ENCODE assay signal across 16 mouse cellular contexts in genomic region chr14:73349061-73349670, GRCm38 (mm10). TPM values are rescaled to one million over a fixed set of nuclear protein-coding genes. Genes with fewer than 3 reads are reported as not detected.
DNase-seq lines count a peak whose midpoint lies in the region; ATAC-seq and TF ChIP-seq lines count a peak whose summit lies in the region.
"Had no signal": no experiment of that assay in that cellular context is flagged by ENCODE, and none has a peak within 500 bp of the region (broad histone marks: within the 10 kb centered on the region; RNA-seq: fewer than 3 reads in every experiment).

No protein-coding gene starts in this region.

- H3K27me3 ChIP-seq in hindbrain, embryonic 11.5 days (ENCODE audit: control insufficient read depth, insufficient read depth, low read length), result no peaks in the 10 kb centered on the region
- no peaks in the 10 kb centered on the region for H3K27me3 ChIP-seq in hindbrain, embryonic 16.5 days (replicated peaks; ENCODE audit: control insufficient read depth, insufficient read depth, low read length)
- H3K27me3 ChIP-seq in cerebellum, adult 2 months (ENCODE audit: control insufficient read depth, insufficient read depth, low read length), result no peaks in the 10 kb centered on the region
- H3K27me3 ChIP-seq: hindbrain, embryonic 15.5 days; liver, embryonic 15.5 days; neural tube, embryonic 15.5 days had no signal

- DNase-seq in hindbrain, embryonic 11.5 days (ENCODE audit: low spot score), result peak; percentile 14
- DNase-seq in CD4-positive helper T cell, adult 2 months (ENCODE audit: low read depth, low spot score), result peak; percentile 68
- peak; percentile 41 to 73 for DNase-seq in kidney, postnatal 36 days
- DNase-seq in right cerebral cortex, postnatal 36 days (ENCODE audit: low spot score in 2 of 2), result no peak
- DNase-seq in cerebellum, adult 2 months, result no peak
- DNase-seq in left cerebral cortex, postnatal 14 days (ENCODE audit: low spot score in 2 of 2), result no peak
- DNase-seq: cerebellum, adult 18-20 months; heart, postnatal 10 days; spleen, adult 18-20 months had no signal

- H3K4me2 ChIP-seq in hindbrain, embryonic 11.5 days (replicated peaks; ENCODE audit: low read depth, low read length), result no peak overlapping the region
- H3K4me2 ChIP-seq in hindbrain, embryonic 16.5 days (ENCODE audit: low read length), result no peak overlapping the region
- H3K4me2 ChIP-seq: hindbrain, embryonic 15.5 days; liver, embryonic 15.5 days; neural tube, embryonic 15.5 days had no signal

- WGBS in hindbrain, embryonic 11.5 days, result 62% methylated on average over 7 of the region's 7 CpGs
- 57% methylated on average over 7 of the region's 7 CpGs for WGBS in hindbrain, embryonic 16.5 days
- 67% methylated on average over 7 of the region's 7 CpGs for WGBS in cerebellum, adult 2 months

- H3K9ac ChIP-seq in hindbrain, embryonic 11.5 days (ENCODE audit: low read depth, low read length), result no peak overlapping the region
- no peak overlapping the region for H3K9ac ChIP-seq in hindbrain, embryonic 16.5 days (ENCODE audit: low read depth, low read length)
- H3K9ac ChIP-seq: hindbrain, embryonic 15.5 days; liver, embryonic 15.5 days; neural tube, embryonic 15.5 days had no signal

- no peaks in the 10 kb centered on the region for H3K36me3 ChIP-seq in hindbrain, embryonic 11.5 days (ENCODE audit: control insufficient read depth, insufficient read depth, low read length)
- H3K36me3 ChIP-seq in hindbrain, embryonic 16.5 days (ENCODE audit: control insufficient read depth, insufficient read depth, low read length), result no peaks in the 10 kb centered on the region
- H3K36me3 ChIP-seq: limb, embryonic 10.5 days had no signal

- H3K4me1 ChIP-seq in hindbrain, embryonic 11.5 days (replicated peaks; ENCODE audit: control insufficient read depth, insufficient read depth, low read length), result no peaks in the 10 kb centered on the region
- no peaks in the 10 kb centered on the region for H3K4me1 ChIP-seq in hindbrain, embryonic 16.5 days (ENCODE audit: control insufficient read depth, insufficient read depth, low read depth, low read length)
- H3K4me1 ChIP-seq in brown adipose tissue, adult 24 weeks (ENCODE audit: control insufficient read depth, insufficient read depth, insufficient read length, low read length), result peaks cover 11% of the 10 kb centered on the region
- H3K4me1 ChIP-seq in cerebellum, adult 2 months (ENCODE audit: control insufficient read depth, insufficient read depth, low read length), result no peaks in the 10 kb centered on the region
- H3K4me1 ChIP-seq: hindbrain, embryonic 15.5 days; liver, embryonic 15.5 days; neural tube, embryonic 15.5 days had no signal

- TF ChIP-seq CTCF in cerebellum, adult 2 months (IDR thresholded peaks at IDR 0.05; ENCODE audit: borderline replicate concordance, insufficient read depth, low read depth, low read length), result no peak

- no peak overlapping the region for H3K27ac ChIP-seq in hindbrain, embryonic 11.5 days (ENCODE audit: low read depth, low read length)
- no peak overlapping the region for H3K27ac ChIP-seq in hindbrain, embryonic 16.5 days (ENCODE audit: low read depth, low read length)
- H3K27ac ChIP-seq in brown adipose tissue, adult 24 weeks (replicated peaks; ENCODE audit: low read depth, low read length), result peak overlapping the region; percentile 53
- H3K27ac ChIP-seq in cerebellum, adult 2 months (ENCODE audit: insufficient read depth, low read length), result no peak overlapping the region
- H3K27ac ChIP-seq: hindbrain, embryonic 15.5 days; limb, embryonic 10.5 days; liver, embryonic 15.5 days; macrophage; neural tube, embryonic 15.5 days had no signal

- no peak for TF ChIP-seq POLR2A in cerebellum, adult 2 months (IDR thresholded peaks at IDR 0.05; ENCODE audit: borderline replicate concordance, insufficient read depth, low read length)

- intact Hi-C loops in left cerebral cortex, postnatal 14 days (cut with DNase I), result no loop called here

- no peak overlapping the region for H3K4me3 ChIP-seq in hindbrain, embryonic 11.5 days (ENCODE audit: low read depth, low read length)
- no peak overlapping the region for H3K4me3 ChIP-seq in hindbrain, embryonic 16.5 days (ENCODE audit: low read length)
- no peak overlapping the region for H3K4me3 ChIP-seq in brown adipose tissue, adult 24 weeks (ENCODE audit: insufficient read depth, low read depth, low read length)
- H3K4me3 ChIP-seq in cerebellum, adult 2 months (replicated peaks; ENCODE audit: insufficient read depth, low read depth, low read length), result no peak overlapping the region
- H3K4me3 ChIP-seq: hindbrain, embryonic 15.5 days; limb, embryonic 10.5 days; liver, embryonic 15.5 days; neural tube, embryonic 15.5 days had no signal

- no peaks in the 10 kb centered on the region for H3K9me3 ChIP-seq in hindbrain, embryonic 11.5 days (ENCODE audit: control insufficient read depth, low read length)
- no peaks in the 10 kb centered on the region for H3K9me3 ChIP-seq in hindbrain, embryonic 16.5 days (ENCODE audit: control insufficient read depth, low read length)
- H3K9me3 ChIP-seq: hindbrain, embryonic 15.5 days; limb, embryonic 10.5 days; liver, embryonic 15.5 days; neural tube, embryonic 15.5 days had no signal

- ATAC-seq in hindbrain, embryonic 11.5 days (ENCODE audit: low FRiP score), result no peak
- no peak for ATAC-seq in hindbrain, embryonic 16.5 days

RNA-seq across cellular contexts. Expression of gene Rb1, which starts 23.5 kb away (rescaled TPM):
- polyA plus RNA-seq in hindbrain, embryonic 11.5 days (2014; fragmentation: Nextera tagmentation; extraction: Ambion mirVana), result 37.8 and 43.0 TPM in 2 replicates
- polyA plus RNA-seq in hindbrain, embryonic 16.5 days (2015; fragmentation: Nextera tagmentation; extraction: Ambion mirVana), result 20.4 and 22.3 TPM in 2 replicates
- 36.6 and 41.5 TPM in 2 replicates for polyA plus RNA-seq in brown adipose tissue, adult 24 weeks (2012; ENCODE audit: insufficient read depth, insufficient read length, missing spikeins)
- 21.2 and 22.4 TPM in 2 replicates for polyA plus RNA-seq in cerebellum, adult 2 months (2012; rRNA removed)
- total RNA-seq in left cerebral cortex, postnatal 14 days (2021), result 10 to 100 TPM; 32.4 to 33.0 TPM

RNA-seq across cellular contexts. Expression of gene Itm2b, which starts 35.9 kb away (rescaled TPM):
- polyA plus RNA-seq in hindbrain, embryonic 11.5 days (2014; fragmentation: Nextera tagmentation; extraction: Ambion mirVana), result 379 and 387 TPM in 2 replicates
- polyA plus RNA-seq in hindbrain, embryonic 16.5 days (2015; fragmentation: Nextera tagmentation; extraction: Ambion mirVana), result 786 and 849 TPM in 2 replicates
- polyA plus RNA-seq in brown adipose tissue, adult 24 weeks (2012; ENCODE audit: insufficient read depth, insufficient read length, missing spikeins), result 1,115 and 1,308 TPM in 2 replicates
- 1,793 and 1,993 TPM in 2 replicates for polyA plus RNA-seq in cerebellum, adult 2 months (2012; rRNA removed)
- 100 to 1,000 TPM; 732 to 742 TPM for total RNA-seq in left cerebral cortex, postnatal 14 days (2021)

Comparison
In these comparisons a context has a peak if more than half of its experiments do, and no peak if none do; other contexts are left out.
1. DNase-seq: peak in hindbrain, embryonic 11.5 days (single experiment), CD4-positive helper T cell, adult 2 months (single experiment) and kidney, postnatal 36 days (2 of 2); none in right cerebral cortex, postnatal 36 days (0 of 2), cerebellum, adult 2 months (0 of 2) and left cerebral cortex, postnatal 14 days (0 of 2).